Mouse (Mus musculus): Measurements from ENCODE around the gene Prkab1.

Prkab1 gene

GRCm38 (mm10) chr5:115984392-115984791 is 39.9 kb downstream of the Prkab1 start:
- in situ Hi-C loops (cut with MboI; ENCODE audit: low sequenced_read_pairs), result no loop called here

GRCm38 (mm10) chr5:115982671-115983373 is 41.5 kb downstream of the Prkab1 start:
- in situ Hi-C loops (cut with MboI; ENCODE audit: low sequenced_read_pairs), result no loop called here

- in situ Hi-C loops (cut with MboI; ENCODE audit: low sequenced_read_pairs), result no loop called here
Measured at GRCm38 (mm10) chr5:115980537-115980936, 43.8 kb downstream of the Prkab1 start.

GRCm38 (mm10) chr5:115979134-115979696 is 45.1 kb downstream of the Prkab1 start:
- in situ Hi-C loops (cut with MboI; ENCODE audit: low sequenced_read_pairs), result no loop called here

GRCm38 (mm10) chr5:115978255-115978654 is 46.1 kb downstream of the Prkab1 start:
- in situ Hi-C loops (cut with MboI; ENCODE audit: low sequenced_read_pairs), result no loop called here

- in situ Hi-C loops (cut with MboI; ENCODE audit: low sequenced_read_pairs), result no loop called here
Measured at GRCm38 (mm10) chr5:115977757-115978156, 46.6 kb downstream of the Prkab1 start.

- in situ Hi-C loops (cut with MboI; ENCODE audit: low sequenced_read_pairs), result no loop called here
Measured at GRCm38 (mm10) chr5:115977266-115977665, 47.0 kb downstream of the Prkab1 start.

GRCm38 (mm10) chr5:115976446-115976845 is 47.9 kb downstream of the Prkab1 start:
- in situ Hi-C loops (cut with MboI; ENCODE audit: low sequenced_read_pairs), result no loop called here

- in situ Hi-C loops (cut with MboI; ENCODE audit: low sequenced_read_pairs), result no loop called here
Measured at GRCm38 (mm10) chr5:115975672-115976071, 48.6 kb downstream of the Prkab1 start.

- in situ Hi-C loops (cut with MboI; ENCODE audit: low sequenced_read_pairs), result no loop called here
Measured at GRCm38 (mm10) chr5:115971236-115971635, 53.1 kb downstream of the Prkab1 start.
